Mouse (Mus musculus): Measurements from ENCODE around the gene Asic2. TPM values are rescaled to one million over a fixed set of nuclear protein-coding genes. Genes with fewer than 3 reads are reported as not detected.

The Asic2 gene
- polyA plus RNA-seq, 1 experiment = not detected

DNA sequence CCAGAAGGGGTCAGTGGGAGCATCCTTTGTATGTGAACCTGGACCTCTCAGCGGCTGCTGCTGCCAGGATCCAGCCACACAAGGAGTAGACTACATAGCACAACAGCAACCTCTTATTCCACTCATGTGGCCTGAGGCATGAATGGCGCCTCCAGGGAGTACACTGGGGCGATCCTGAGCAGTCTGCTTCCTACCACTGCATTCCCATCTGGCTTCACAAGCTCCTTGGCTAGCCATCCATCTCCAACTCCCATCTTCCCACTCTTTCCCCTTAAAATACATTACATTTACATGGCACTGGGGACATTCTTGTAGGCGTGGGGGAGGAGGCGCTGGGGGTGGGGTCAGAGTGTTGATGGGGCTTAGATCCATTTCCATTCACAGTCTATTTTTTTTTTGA lies 1055.5 kb downstream of the Asic2 start:
- Histone ChIP-seq H3K4me3 (replicated peaks; ENCODE audit: control insufficient read depth, low read depth, low read length) (no peak overlapping the region), H3K27ac (ENCODE audit: control insufficient read depth, insufficient read depth, low read depth, low read length, poor library complexity) (no peak overlapping the region), H3K4me1 (ENCODE audit: control insufficient read depth, insufficient read depth, low read length) (no peaks in the 10 kb centered on the region)
- no peak for TF ChIP-seq POLR2A (IDR thresholded peaks at IDR 0.05; ENCODE audit: borderline replicate concordance, control insufficient read depth, low read depth, low read length)
- no peak for TF ChIP-seq CTCF (IDR thresholded peaks at IDR 0.05; ENCODE audit: control insufficient read depth, insufficient read depth, low read length)
- 75% methylated on average over 5 of the region's 5 CpGs for WGBS

DNA sequence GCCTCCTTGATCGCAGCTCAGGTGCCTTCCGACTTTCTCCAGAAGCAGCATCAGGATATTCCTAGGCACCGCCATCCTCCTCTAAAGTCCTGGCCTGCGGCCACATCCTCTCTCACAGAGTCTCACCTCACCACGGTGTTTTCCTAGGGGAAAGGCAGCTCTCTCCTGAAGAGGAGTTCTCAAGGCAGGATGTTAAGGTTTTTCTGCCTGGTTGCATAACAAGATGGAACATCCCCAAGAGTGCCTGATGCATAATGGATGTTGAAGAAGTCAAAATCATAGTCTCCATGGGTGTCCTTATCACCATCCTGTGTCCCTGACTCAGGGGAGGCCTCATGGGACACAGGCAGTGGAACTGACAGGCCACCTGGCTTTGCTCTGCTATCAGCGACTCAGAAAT lies 1060.4 kb downstream of the Asic2 start:
- Histone ChIP-seq H3K4me3 (replicated peaks; ENCODE audit: control insufficient read depth, low read depth, low read length) (no peak overlapping the region), H3K4me1 (ENCODE audit: control insufficient read depth, insufficient read depth, low read length) (no peaks in the 10 kb centered on the region), H3K27ac (ENCODE audit: control insufficient read depth, insufficient read depth, low read depth, low read length, poor library complexity) (no peak overlapping the region; the same call in 1 of the 2 replicates)
- WGBS = 81% methylated on average over 6 of the region's 6 CpGs
- TF ChIP-seq CTCF (IDR thresholded peaks at IDR 0.05; ENCODE audit: control insufficient read depth, insufficient read depth, low read length) = no peak
- TF ChIP-seq POLR2A (IDR thresholded peaks at IDR 0.05; ENCODE audit: borderline replicate concordance, control insufficient read depth, low read depth, low read length) = no peak

DNA sequence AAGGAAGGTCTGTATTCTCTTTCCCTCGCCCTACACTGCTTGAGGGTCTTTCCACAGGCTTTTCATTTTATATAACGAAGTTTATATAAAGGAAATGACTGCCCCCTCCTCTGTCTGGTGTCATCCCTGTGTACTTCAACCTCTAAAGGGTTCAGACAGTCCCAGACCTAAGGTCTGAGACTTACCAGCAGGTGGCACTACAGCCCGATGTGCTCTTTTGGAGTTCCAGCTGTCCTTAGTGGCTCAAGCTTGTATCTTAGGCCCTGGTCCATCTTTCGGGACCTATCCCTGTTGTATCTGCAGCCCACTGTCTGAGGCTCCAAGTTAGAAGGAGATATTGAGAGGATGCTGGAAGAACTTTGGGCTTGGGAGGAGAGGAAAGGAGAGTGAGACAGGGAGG lies 1061.8 kb downstream of the Asic2 start:
- no peak for TF ChIP-seq POLR2A (IDR thresholded peaks at IDR 0.05; ENCODE audit: borderline replicate concordance, control insufficient read depth, low read depth, low read length)
- TF ChIP-seq CTCF (IDR thresholded peaks at IDR 0.05; ENCODE audit: control insufficient read depth, insufficient read depth, low read length) = peak; percentile 52
- no peak overlapping the region for H3K27ac ChIP-seq (ENCODE audit: control insufficient read depth, insufficient read depth, low read depth, low read length, poor library complexity)

DNA sequence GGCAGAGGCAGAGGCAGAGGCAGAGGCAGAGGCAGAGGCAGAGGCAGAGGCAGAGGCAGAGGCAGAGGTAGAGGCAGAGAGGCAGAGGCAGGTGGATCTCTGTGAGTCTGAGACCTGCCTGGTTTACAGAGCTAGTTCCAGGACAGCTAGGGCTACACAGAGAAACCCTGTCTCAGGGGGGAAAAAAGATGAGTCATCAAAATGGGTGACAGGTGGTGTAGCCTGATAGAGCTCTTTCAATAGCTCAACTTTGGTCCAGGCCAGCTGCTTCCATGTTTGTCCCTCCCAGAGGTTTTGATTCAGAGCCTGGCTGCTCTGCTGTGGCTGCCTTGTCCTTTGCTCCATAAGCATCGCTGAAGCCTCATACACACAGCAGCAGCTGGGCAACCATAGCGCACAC lies 1063.7 kb downstream of the Asic2 start:
- WGBS = 77% methylated on average over 2 of the region's 2 CpGs
- no peak overlapping the region for H3K4me3 ChIP-seq (replicated peaks; ENCODE audit: control insufficient read depth, low read depth, low read length)
- H3K27ac ChIP-seq (ENCODE audit: control insufficient read depth, insufficient read depth, low read depth, low read length, poor library complexity) = no peak overlapping the region
- no peaks in the 10 kb centered on the region for H3K4me1 ChIP-seq (ENCODE audit: control insufficient read depth, insufficient read depth, low read length)
- TF ChIP-seq POLR2A (IDR thresholded peaks at IDR 0.05; ENCODE audit: borderline replicate concordance, control insufficient read depth, low read depth, low read length) = no peak
- TF ChIP-seq CTCF (IDR thresholded peaks at IDR 0.05; ENCODE audit: control insufficient read depth, insufficient read depth, low read length) = no peak

More for the DNA sequence above, 1061.8 kb downstream of the Asic2 start:
- H3K4me3 ChIP-seq (replicated peaks; ENCODE audit: control insufficient read depth, low read depth, low read length) = no peak overlapping the region
- 27% methylated on average over 4 of the region's 4 CpGs for WGBS
- H3K4me1 ChIP-seq (ENCODE audit: control insufficient read depth, insufficient read depth, low read length) = no peaks in the 10 kb centered on the region

DNA sequence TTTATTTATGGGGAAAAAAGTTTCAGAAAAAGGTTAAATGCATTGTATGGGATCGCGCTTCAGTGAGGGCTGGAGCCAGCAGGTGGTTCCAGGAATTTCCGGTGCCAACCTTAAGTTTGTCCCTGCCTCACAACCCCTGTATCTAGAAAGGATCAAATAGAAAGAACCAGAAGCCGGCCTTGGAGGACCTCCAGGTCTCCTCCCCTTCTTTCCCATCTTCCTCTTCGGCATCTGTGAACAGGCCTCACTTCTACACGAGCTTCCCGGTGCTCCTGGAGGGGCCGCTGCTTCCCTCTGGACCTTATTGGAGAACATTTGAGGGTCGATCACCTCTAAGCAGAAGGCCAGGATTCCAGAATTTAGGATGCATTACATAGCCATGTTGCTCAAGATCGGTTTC lies 1064.8 kb downstream of the Asic2 start:
- H3K27ac ChIP-seq (ENCODE audit: control insufficient read depth, insufficient read depth, low read depth, low read length, poor library complexity) = no peak overlapping the region
- TF ChIP-seq POLR2A (IDR thresholded peaks at IDR 0.05; ENCODE audit: borderline replicate concordance, control insufficient read depth, low read depth, low read length) = no peak
- no peak for TF ChIP-seq CTCF (IDR thresholded peaks at IDR 0.05; ENCODE audit: control insufficient read depth, insufficient read depth, low read length)
- no peak overlapping the region for H3K4me3 ChIP-seq (replicated peaks; ENCODE audit: control insufficient read depth, low read depth, low read length)
- H3K4me1 ChIP-seq (ENCODE audit: control insufficient read depth, insufficient read depth, low read length) = no peaks in the 10 kb centered on the region
- 84% methylated on average over 10 of the region's 10 CpGs for WGBS

DNA sequence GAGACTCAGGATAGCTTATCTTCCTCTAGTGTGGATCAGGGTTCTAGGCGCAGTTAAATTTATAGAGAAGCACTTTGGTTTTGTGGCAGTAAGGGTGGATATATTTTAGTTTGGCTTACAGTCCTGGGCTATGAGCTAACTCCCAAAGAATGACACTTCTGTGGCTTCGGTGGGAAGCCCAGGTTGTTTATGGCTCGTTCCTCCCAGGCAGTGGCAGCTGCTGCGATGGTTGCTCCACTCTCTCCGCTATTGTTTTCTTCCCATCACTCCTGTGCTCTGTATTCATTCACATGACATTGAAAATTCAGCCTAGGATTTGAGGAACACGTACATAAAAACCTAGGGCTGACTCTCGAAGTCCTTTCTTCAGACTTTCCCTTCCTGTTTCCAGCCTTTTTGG lies 1065.6 kb downstream of the Asic2 start:
- Histone ChIP-seq H3K27ac (ENCODE audit: control insufficient read depth, insufficient read depth, low read depth, low read length, poor library complexity) (no peak overlapping the region), H3K4me3 (replicated peaks; ENCODE audit: control insufficient read depth, low read depth, low read length) (no peak overlapping the region), H3K4me1 (ENCODE audit: control insufficient read depth, insufficient read depth, low read length) (no peaks in the 10 kb centered on the region)
- TF ChIP-seq POLR2A (IDR thresholded peaks at IDR 0.05; ENCODE audit: borderline replicate concordance, control insufficient read depth, low read depth, low read length) (no peak), CTCF (IDR thresholded peaks at IDR 0.05; ENCODE audit: control insufficient read depth, insufficient read depth, low read length) (no peak)
- 48% methylated on average over 7 of the region's 7 CpGs for WGBS

DNA sequence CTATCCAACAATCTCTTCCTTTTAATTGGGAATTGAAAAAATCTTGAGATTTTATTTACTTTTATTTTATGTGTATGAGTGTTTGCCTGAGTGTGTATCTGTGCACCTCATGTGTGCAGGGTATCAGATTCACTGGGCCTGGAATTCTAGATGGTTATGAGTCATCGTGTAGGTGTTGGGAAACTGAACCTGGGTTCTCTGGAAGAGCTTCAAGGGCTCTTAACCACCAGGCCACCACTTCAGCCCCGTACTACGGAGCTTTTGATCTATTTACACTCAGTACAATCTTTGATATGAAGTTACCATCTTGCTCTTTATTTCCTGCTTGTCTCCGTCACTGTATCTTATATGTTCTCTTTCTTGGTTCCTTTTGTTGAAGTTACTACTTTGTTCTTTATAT lies 1067.7 kb downstream of the Asic2 start:
- no peak overlapping the region for H3K4me3 ChIP-seq (replicated peaks; ENCODE audit: control insufficient read depth, low read depth, low read length)
- TF ChIP-seq CTCF (IDR thresholded peaks at IDR 0.05; ENCODE audit: control insufficient read depth, insufficient read depth, low read length) (no peak), POLR2A (IDR thresholded peaks at IDR 0.05; ENCODE audit: borderline replicate concordance, control insufficient read depth, low read depth, low read length) (no peak)
- no peak overlapping the region for H3K27ac ChIP-seq (ENCODE audit: control insufficient read depth, insufficient read depth, low read depth, low read length, poor library complexity)
- 83% methylated on average over 4 of the region's 4 CpGs for WGBS
- no peaks in the 10 kb centered on the region for H3K4me1 ChIP-seq (ENCODE audit: control insufficient read depth, insufficient read depth, low read length)

DNA sequence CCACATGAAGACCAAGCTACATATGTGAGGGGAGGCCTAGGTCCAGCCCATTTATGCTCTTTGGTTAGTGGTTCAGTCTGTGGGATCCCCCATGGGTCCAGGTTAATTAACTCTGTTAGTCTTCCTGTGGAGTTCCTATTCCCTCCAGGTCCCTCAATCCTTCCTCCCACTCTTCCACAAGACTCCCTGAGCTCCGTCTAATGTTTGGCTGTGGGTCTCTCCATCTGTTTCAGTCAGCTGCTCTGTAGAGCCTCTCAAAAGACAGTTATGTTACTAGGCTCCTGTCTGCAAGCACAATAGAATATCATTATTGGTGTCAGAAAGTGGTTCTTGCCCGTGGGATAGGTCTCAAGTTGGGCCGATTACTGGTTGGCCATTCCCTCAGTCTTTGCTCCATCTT lies 1072.4 kb downstream of the Asic2 start:
- no peaks in the 10 kb centered on the region for H3K4me1 ChIP-seq (ENCODE audit: control insufficient read depth, insufficient read depth, low read length)
- H3K27ac ChIP-seq (ENCODE audit: control insufficient read depth, insufficient read depth, low read depth, low read length, poor library complexity) = no peak overlapping the region
- no peak overlapping the region for H3K4me3 ChIP-seq (replicated peaks; ENCODE audit: control insufficient read depth, low read depth, low read length)
- 87% methylated on average over 3 of the region's 3 CpGs for WGBS
- TF ChIP-seq POLR2A (IDR thresholded peaks at IDR 0.05; ENCODE audit: borderline replicate concordance, control insufficient read depth, low read depth, low read length) (no peak), CTCF (IDR thresholded peaks at IDR 0.05; ENCODE audit: control insufficient read depth, insufficient read depth, low read length) (no peak)
